Mouse (Mus musculus) liver, postnatal 0 days (tissue): ENCODE measurements around the gene Cpe. TPM values are rescaled to one million over a fixed set of nuclear protein-coding genes. Genes with fewer than 3 reads are reported as not detected.
A peak's percentile ranks its signal among the peaks of the same experiment; 100 is the strongest.

Experiments used
- ATAC-seq: fragments of 200-750 bp; cut with Nextera tagmentation; 2 replicates; pipeline ENCODE4 v1.8.0; 2017; ENCODE audit warnings: mild to moderate bottlenecking, moderate library complexity
- DNase-seq: peaks from one replicate; pipeline ENCODE4 v3.0.0-alpha.2; 2016
- H3K27ac ChIP-seq: fragments of 300-500 bp; sonication (generic); 2 replicates; pipeline ENCODE4 v1.5.1; 2014; ENCODE audit warnings: antibody characterized with exemption, moderate library complexity, mild to moderate bottlenecking, low read depth
- H3K27me3 ChIP-seq: fragments of 300-500 bp; sonication (generic); 2 replicates; pipeline ENCODE4 v1.6.1; 2014; ENCODE audit warnings: low read length, control low read depth, mixed read lengths; ENCODE audit not compliant: insufficient read depth
- H3K36me3 ChIP-seq: fragments of 300-500 bp; sonication (generic); replicated peaks from 2 replicates; pipeline ENCODE4 v1.6.1; 2014; ENCODE audit warnings: mild to moderate bottlenecking, control low read depth, low read length, moderate library complexity, mixed read lengths; ENCODE audit not compliant: insufficient read depth
- H3K4me1 ChIP-seq: fragments of 300-500 bp; sonication (generic); 2 replicates; pipeline ENCODE4 v1.6.1; 2014; ENCODE audit warnings: antibody characterized with exemption, mild to moderate bottlenecking, control low read depth; ENCODE audit not compliant: insufficient read depth
- H3K4me2 ChIP-seq: fragments of 300-500 bp; sonication (generic); 2 replicates; pipeline ENCODE4 v1.6.1; 2014; ENCODE audit warnings: low read depth, mild to moderate bottlenecking, low read length, moderate library complexity, mixed read lengths
- H3K4me3 ChIP-seq: fragments of 300-500 bp; sonication (generic); 2 replicates; pipeline ENCODE4 v1.5.1; 2014; ENCODE audit warnings: low read depth, low read length
- H3K9ac ChIP-seq: fragments of 300-500 bp; sonication (generic); replicated peaks from 2 replicates; pipeline ENCODE4 v1.6.1; 2014; ENCODE audit warnings: mild to moderate bottlenecking, moderate library complexity
- H3K9me3 ChIP-seq: fragments of 300-500 bp; sonication (generic); 2 replicates; pipeline ENCODE4 v1.6.1; 2016; ENCODE audit warnings: mild to moderate bottlenecking, control low read depth, low read length, mixed read lengths
- CTCF ChIP-seq: sonication (generic); IDR thresholded peaks from 2 replicates; pipeline ENCODE4 v1.5.1; 2016; ENCODE audit warnings: antibody characterized with exemption, low read depth
- EP300 ChIP-seq: IDR thresholded peaks from 2 replicates; pipeline ENCODE4 v1.6.1; 2016; ENCODE audit warnings: antibody characterized with exemption, low read depth, mild to moderate bottlenecking
- WGBS: fragments of 180-500 bp; shearing (Covaris S2); extraction: QIAGEN DNeasy Blood & Tissue Kit; methylation state at CpG from one replicate; pipeline ENCODE4 v1.1.7; 2014; ENCODE audit not compliant: insufficient replicate concordance; 5-methylcytosine and 5-hydroxymethylcytosine counted together
- polyA plus RNA-seq: library from polyadenylated mRNA; unstranded; fragments of >200 nt; fragmentation: Nextera tagmentation; extraction: Ambion mirVana; gene quantifications from 2 replicates; pipeline ENCODE4 v1.2.1, GENCODE M21; 2015

The Cpe gene
- polyA plus RNA-seq, 1 experiment from 2014 or later = 4.7 TPM

GRCm38 (mm10) chr8:64598206-64598605 lies 94.6 kb downstream of the Cpe start:
- WGBS = 78% methylated on average over 4 of the region's 4 CpGs
- no peaks in the 10 kb centered on the region for H3K4me1 ChIP-seq
- ATAC-seq (no peak), DNase-seq (no peak)
- no peaks in the 10 kb centered on the region for H3K9me3 ChIP-seq
- TF ChIP-seq EP300 = no peak
- no peak for TF ChIP-seq CTCF
- H3K4me3 ChIP-seq = no peak overlapping the region
- H3K36me3 ChIP-seq = no peaks in the 10 kb centered on the region
- no peak overlapping the region for H3K27ac ChIP-seq
- no peaks in the 10 kb centered on the region for H3K27me3 ChIP-seq
- H3K9ac ChIP-seq = no peak overlapping the region
- H3K4me2 ChIP-seq = no peak overlapping the region

GRCm38 (mm10) chr8:64597042-64597970 lies 95.5 kb downstream of the Cpe start:
- Histone ChIP-seq H3K9me3 (no peaks in the 10 kb centered on the region), H3K27ac (no peak overlapping the region), H3K9ac (no peak overlapping the region), H3K4me2 (no peak overlapping the region), H3K4me1 (no peaks in the 10 kb centered on the region), H3K36me3 (no peaks in the 10 kb centered on the region), H3K27me3 (no peaks in the 10 kb centered on the region), H3K4me3 (no peak overlapping the region)
- DNase-seq (peak; percentile 71), ATAC-seq (no peak)
- 33% methylated on average over 21 of the region's 21 CpGs for WGBS
- no peak for TF ChIP-seq EP300
- peak; percentile 79 for TF ChIP-seq CTCF

- TF ChIP-seq EP300 (no peak), CTCF (no peak)
- Histone ChIP-seq H3K9ac (no peak overlapping the region), H3K36me3 (no peaks in the 10 kb centered on the region), H3K4me2 (no peak overlapping the region), H3K4me3 (no peak overlapping the region), H3K4me1 (no peaks in the 10 kb centered on the region), H3K27ac (no peak overlapping the region), H3K27me3 (no peaks in the 10 kb centered on the region), H3K9me3 (no peaks in the 10 kb centered on the region)
- ATAC-seq = no peak
- DNase-seq = no peak
- WGBS = 61% methylated on average over 4 of the region's 4 CpGs
Observed at GRCm38 (mm10) chr8:64596396-64596795, 96.5 kb downstream of the Cpe start.

DNA sequence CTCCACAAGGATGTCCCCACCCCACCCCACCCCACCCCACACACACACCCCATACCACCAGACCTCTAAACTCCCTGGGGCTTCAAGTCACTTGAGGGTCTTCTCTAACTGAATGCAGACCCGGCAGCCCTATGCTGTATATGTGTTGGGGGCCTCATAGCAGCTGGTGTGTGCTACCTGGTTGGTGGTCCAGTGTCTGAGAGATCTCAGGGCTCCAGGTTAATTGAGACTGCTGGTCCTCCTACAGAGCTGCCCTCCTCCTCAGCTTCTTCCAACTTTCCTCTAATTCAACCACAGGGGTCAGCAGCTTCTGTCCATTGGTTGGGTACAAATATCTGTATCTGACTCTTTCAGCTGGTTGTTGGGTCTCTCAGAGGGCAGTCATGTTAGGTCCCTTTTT lies 102.4 kb downstream of the Cpe start:
- H3K27me3 ChIP-seq = no peaks in the 10 kb centered on the region
- H3K9ac ChIP-seq = no peak overlapping the region
- no peak for ATAC-seq
- no peak for DNase-seq
- no peaks in the 10 kb centered on the region for H3K9me3 ChIP-seq
- H3K36me3 ChIP-seq = no peaks in the 10 kb centered on the region
- no peaks in the 10 kb centered on the region for H3K4me1 ChIP-seq
- no peak overlapping the region for H3K4me3 ChIP-seq
- TF ChIP-seq EP300 (no peak), CTCF (no peak)
- WGBS = 89% methylated on average over 1 of the region's 1 CpGs
- no peak overlapping the region for H3K27ac ChIP-seq
- H3K4me2 ChIP-seq = no peak overlapping the region

DNA sequence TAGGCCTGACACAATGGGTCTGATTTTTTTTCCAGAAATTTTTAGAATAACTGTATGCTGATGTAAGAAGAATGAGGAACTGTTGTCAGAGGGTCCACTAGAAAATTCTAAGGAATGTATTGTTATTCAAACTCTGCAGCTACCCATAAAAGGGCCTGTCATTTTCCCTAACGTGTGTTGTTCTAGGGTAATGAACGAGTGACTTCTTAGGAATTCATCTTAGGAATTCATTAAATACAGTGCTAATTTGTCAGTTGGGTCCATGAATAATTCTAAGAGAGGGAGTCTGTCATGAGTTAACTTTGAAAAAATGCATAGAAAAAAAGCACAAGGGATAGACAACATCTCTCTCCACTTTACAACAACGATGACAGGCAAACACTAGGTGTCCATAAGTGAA lies 110.0 kb downstream of the Cpe start:
- Histone ChIP-seq H3K27ac (no peak overlapping the region), H3K4me3 (no peak overlapping the region), H3K4me2 (no peak overlapping the region), H3K9me3 (no peaks in the 10 kb centered on the region), H3K36me3 (no peaks in the 10 kb centered on the region), H3K27me3 (no peaks in the 10 kb centered on the region), H3K4me1 (no peaks in the 10 kb centered on the region), H3K9ac (no peak overlapping the region)
- WGBS = 67% methylated on average over 3 of the region's 3 CpGs
- ATAC-seq (no peak), DNase-seq (no peak)
- no peak for TF ChIP-seq EP300
- TF ChIP-seq CTCF = no peak

DNA sequence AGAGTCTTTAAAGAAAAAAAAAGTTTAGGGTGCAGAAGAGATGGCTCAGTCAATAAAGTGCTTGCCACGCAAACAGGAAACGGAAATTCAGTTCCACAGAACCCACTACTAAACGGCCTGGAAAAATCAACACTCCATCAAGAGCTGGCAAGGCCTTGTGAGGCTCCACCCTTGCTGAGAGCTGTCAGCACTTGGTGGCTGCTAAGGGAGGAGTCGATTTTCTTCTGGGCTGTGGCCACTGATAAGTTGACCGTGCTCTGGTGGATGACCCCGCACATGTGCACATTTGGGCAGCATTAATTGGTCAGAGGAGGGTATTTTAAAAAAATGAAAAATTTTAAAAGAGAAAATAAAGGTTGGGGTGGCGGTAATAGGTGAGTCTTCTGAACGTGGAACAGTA lies 114.6 kb downstream of the Cpe start:
- WGBS = 51% methylated on average over 8 of the region's 8 CpGs
- no peak for ATAC-seq
- no peak for DNase-seq

More for the DNA sequence above, 114.6 kb downstream of the Cpe start:
- Histone ChIP-seq H3K27ac (no peak overlapping the region), H3K36me3 (no peaks in the 10 kb centered on the region), H3K27me3 (no peaks in the 10 kb centered on the region), H3K4me3 (no peak overlapping the region), H3K9ac (no peak overlapping the region), H3K4me1 (no peaks in the 10 kb centered on the region), H3K9me3 (no peaks in the 10 kb centered on the region), H3K4me2 (no peak overlapping the region)
- no peak for TF ChIP-seq CTCF
